Mouse (Mus musculus) 416B (cell line): Measurements from ENCODE around the gene Ccdc120.

Source experiments
- DNase-seq: peaks from one replicate; pipeline ENCODE4 v3.0.0; 2011; ENCODE audit warnings: low read depth

The Ccdc120 gene

GRCm38 (mm10) chrX:7750432-7751116 is at the start of gene Ccdc120:
Gene Ccdc120 (minus strand): TSS chrX:7750905.
- peak; percentile 67 for DNase-seq

GRCm38 (mm10) chrX:7797327-7797726 is 46.6 kb upstream of the Ccdc120 start:
- DNase-seq, result no peak

- DNase-seq, result peak; percentile 21
Observed at GRCm38 (mm10) chrX:7795016-7795415, 44.3 kb upstream of the Ccdc120 start.

- peak; percentile 62 for DNase-seq
Observed at GRCm38 (mm10) chrX:7793361-7793760, 42.7 kb upstream of the Ccdc120 start.

GRCm38 (mm10) chrX:7790309-7790708 is 39.6 kb upstream of the Ccdc120 start:
- DNase-seq, result peak; percentile 24

- DNase-seq, result peak; percentile 94
Observed at GRCm38 (mm10) chrX:7789542-7790136, 38.9 kb upstream of the Ccdc120 start, which contains the start of gene Gripap1. Gene Gripap1 (plus strand): TSS chrX:7789765.

GRCm38 (mm10) chrX:7782603-7783092 is 31.9 kb upstream of the Ccdc120 start:
- no peak for DNase-seq

GRCm38 (mm10) chrX:7779294-7779693 is 28.6 kb upstream of the Ccdc120 start:
- DNase-seq, result no peak

GRCm38 (mm10) chrX:7778450-7779244 is 27.9 kb upstream of the Ccdc120 start:
- peak; percentile 54 for DNase-seq

- peak; percentile 51 for DNase-seq
Observed at GRCm38 (mm10) chrX:7776329-7777082, 25.8 kb upstream of the Ccdc120 start.

GRCm38 (mm10) chrX:7775501-7776205 is 24.9 kb upstream of the Ccdc120 start:
- no peak for DNase-seq

GRCm38 (mm10) chrX:7772766-7773165 is 22.1 kb upstream of the Ccdc120 start:
- no peak for DNase-seq

- DNase-seq, result no peak
Observed at GRCm38 (mm10) chrX:7769302-7770017, 18.8 kb upstream of the Ccdc120 start.

GRCm38 (mm10) chrX:7765764-7766163 is 15.1 kb upstream of the Ccdc120 start:
- peak; percentile 92 for DNase-seq

- no peak for DNase-seq
Observed at GRCm38 (mm10) chrX:7765281-7765670, 14.6 kb upstream of the Ccdc120 start.

- no peak for DNase-seq
Observed at GRCm38 (mm10) chrX:7764657-7765280, 14.1 kb upstream of the Ccdc120 start.

- peak; percentile 68 for DNase-seq
Observed at GRCm38 (mm10) chrX:7763631-7764393, 13.1 kb upstream of the Ccdc120 start.

GRCm38 (mm10) chrX:7762921-7763197 is 12.2 kb upstream of the Ccdc120 start:
- DNase-seq, result no peak

GRCm38 (mm10) chrX:7762137-7762920 is 11.6 kb upstream of the Ccdc120 start, which contains the start of gene Tfe3:
Gene Tfe3 (plus strand): TSS chrX:7762560.
- DNase-seq, result peak; percentile 96
